15 mouse cellular contexts compared by ENCODE assay signal in genomic region chr11:87720839-87721238, GRCm38 (mm10). TPM values are rescaled to one million over a fixed set of nuclear protein-coding genes. Genes with fewer than 3 reads are reported as not detected.
DNase-seq lines count a peak whose midpoint lies in the region; ATAC-seq lines count a peak whose summit lies in the region.
"Had no signal": no experiment of that assay in that cellular context is flagged by ENCODE, and none has a peak within 500 bp of the region (broad histone marks: within the 10 kb centered on the region; RNA-seq: fewer than 3 reads in every experiment).

No protein-coding gene starts in this region.

- H3K36me3 ChIP-seq in embryonic facial prominence, embryonic 15.5 days: peaks cover 5% of the 10 kb centered on the region
- H3K36me3 ChIP-seq in embryonic facial prominence, embryonic 10.5 days (replicated peaks): peaks cover 4% of the 10 kb centered on the region; the same call in 1 of the 2 replicates
- H3K36me3 ChIP-seq in stomach, embryonic 15.5 days: no peaks in the 10 kb centered on the region
- H3K36me3 ChIP-seq in forebrain, embryonic 15.5 days: no peaks in the 10 kb centered on the region
- H3K36me3 ChIP-seq in midbrain, embryonic 16.5 days (ENCODE audit: control insufficient read depth, insufficient read depth, low read length): no peaks in the 10 kb centered on the region
- H3K36me3 ChIP-seq: hindbrain, embryonic 13.5 days had no signal

- H3K27ac ChIP-seq in embryonic facial prominence, embryonic 15.5 days (replicated peaks): peak overlapping the region; percentile 28; the same call in 1 of the 2 replicates
- H3K27ac ChIP-seq in embryonic facial prominence, embryonic 10.5 days (replicated peaks): no peak overlapping the region
- peak overlapping the region; percentile 44 for H3K27ac ChIP-seq in stomach, embryonic 15.5 days
- no peak overlapping the region for H3K27ac ChIP-seq in forebrain, embryonic 15.5 days (replicated peaks)
- H3K27ac ChIP-seq in midbrain, embryonic 16.5 days (ENCODE audit: low read length): no peak overlapping the region
- H3K27ac ChIP-seq: embryonic facial prominence, embryonic 13.5 days; forebrain, embryonic 13.5 days; hindbrain, embryonic 13.5 days had no signal

- no peak overlapping the region for H3K4me2 ChIP-seq in embryonic facial prominence, embryonic 15.5 days (replicated peaks)
- no peak overlapping the region for H3K4me2 ChIP-seq in stomach, embryonic 15.5 days
- H3K4me2 ChIP-seq in forebrain, embryonic 15.5 days (replicated peaks): no peak overlapping the region
- H3K4me2 ChIP-seq in midbrain, embryonic 16.5 days (ENCODE audit: low read length): no peak overlapping the region
- H3K4me2 ChIP-seq: embryonic facial prominence, embryonic 13.5 days; forebrain, embryonic 13.5 days; heart, embryonic 11.5 days; hindbrain, embryonic 13.5 days had no signal

- no peak for DNase-seq in embryonic facial prominence, embryonic 10.5 days (ENCODE audit: low spot score)
- peak; percentile 68 to 70 for DNase-seq in spleen, postnatal 36 days (ENCODE audit: low spot score in 2 of 2)
- no peak for DNase-seq in spleen, postnatal 4 days (ENCODE audit: low spot score in 2 of 2)
- DNase-seq in right cerebral cortex, postnatal 25 days: no peak
- DNase-seq: adrenal gland, postnatal 10 days; cerebellum, postnatal 36 days; kidney, adult 2 months had no signal

- WGBS in embryonic facial prominence, embryonic 15.5 days: 56% methylated on average over 9 of the region's 9 CpGs
- WGBS in embryonic facial prominence, embryonic 10.5 days: 80% methylated on average over 9 of the region's 9 CpGs
- WGBS in stomach, embryonic 15.5 days: 49% methylated on average over 9 of the region's 9 CpGs
- 87% methylated on average over 9 of the region's 9 CpGs for WGBS in forebrain, embryonic 15.5 days
- 81% methylated on average over 9 of the region's 9 CpGs for WGBS in midbrain, embryonic 16.5 days

- no peaks in the 10 kb centered on the region for H3K9me3 ChIP-seq in embryonic facial prominence, embryonic 15.5 days (replicated peaks)
- H3K9me3 ChIP-seq in embryonic facial prominence, embryonic 10.5 days: no peaks in the 10 kb centered on the region
- no peaks in the 10 kb centered on the region for H3K9me3 ChIP-seq in stomach, embryonic 15.5 days
- no peaks in the 10 kb centered on the region for H3K9me3 ChIP-seq in forebrain, embryonic 15.5 days
- no peaks in the 10 kb centered on the region for H3K9me3 ChIP-seq in midbrain, embryonic 16.5 days (replicated peaks; ENCODE audit: control insufficient read depth, low read length, poor library complexity, severe bottlenecking)
- H3K9me3 ChIP-seq: embryonic facial prominence, embryonic 13.5 days; forebrain, embryonic 13.5 days; hindbrain, embryonic 13.5 days had no signal

- no peak overlapping the region for H3K4me3 ChIP-seq in embryonic facial prominence, embryonic 15.5 days (replicated peaks)
- no peak overlapping the region for H3K4me3 ChIP-seq in embryonic facial prominence, embryonic 10.5 days
- no peak overlapping the region for H3K4me3 ChIP-seq in stomach, embryonic 15.5 days (replicated peaks)
- H3K4me3 ChIP-seq in forebrain, embryonic 15.5 days: no peak overlapping the region
- no peak overlapping the region for H3K4me3 ChIP-seq in midbrain, embryonic 16.5 days (ENCODE audit: low read depth, low read length)
- H3K4me3 ChIP-seq: embryonic facial prominence, embryonic 13.5 days; forebrain, embryonic 13.5 days; hindbrain, embryonic 13.5 days had no signal

- no peaks in the 10 kb centered on the region for H3K27me3 ChIP-seq in embryonic facial prominence, embryonic 15.5 days
- no peaks in the 10 kb centered on the region; the same call in 1 of the 2 replicates for H3K27me3 ChIP-seq in embryonic facial prominence, embryonic 10.5 days (replicated peaks; ENCODE audit: low read depth, poor library complexity, severe bottlenecking)
- H3K27me3 ChIP-seq in stomach, embryonic 15.5 days (replicated peaks): no peaks in the 10 kb centered on the region
- H3K27me3 ChIP-seq in forebrain, embryonic 15.5 days: no peaks in the 10 kb centered on the region
- H3K27me3 ChIP-seq in midbrain, embryonic 16.5 days (ENCODE audit: control insufficient read depth, insufficient read depth, low read depth, low read length): no peaks in the 10 kb centered on the region
- H3K27me3 ChIP-seq: embryonic facial prominence, embryonic 13.5 days; forebrain, embryonic 13.5 days; hindbrain, embryonic 13.5 days had no signal

- ATAC-seq in embryonic facial prominence, embryonic 15.5 days (ENCODE audit: insufficient number of reproducible peaks, low FRiP score, low TSS enrichment, low read depth): no peak
- no peak for ATAC-seq in stomach, embryonic 15.5 days (ENCODE audit: insufficient read depth, low FRiP score, low read depth)
- no peak for ATAC-seq in forebrain, embryonic 15.5 days (replicated peaks)
- no peak for ATAC-seq in midbrain, embryonic 16.5 days
- ATAC-seq: forebrain, embryonic 13.5 days had no signal

- H3K9ac ChIP-seq in embryonic facial prominence, embryonic 15.5 days: no peak overlapping the region
- H3K9ac ChIP-seq in stomach, embryonic 15.5 days: no peak overlapping the region
- no peak overlapping the region for H3K9ac ChIP-seq in forebrain, embryonic 15.5 days (replicated peaks)
- H3K9ac ChIP-seq in midbrain, embryonic 16.5 days (ENCODE audit: low read depth, low read length): no peak overlapping the region
- H3K9ac ChIP-seq: embryonic facial prominence, embryonic 13.5 days; forebrain, embryonic 13.5 days; hindbrain, embryonic 13.5 days had no signal

- H3K4me1 ChIP-seq in embryonic facial prominence, embryonic 15.5 days: peaks cover 5% of the 10 kb centered on the region
- H3K4me1 ChIP-seq in embryonic facial prominence, embryonic 10.5 days: peaks cover 17% of the 10 kb centered on the region
- H3K4me1 ChIP-seq in stomach, embryonic 15.5 days: peaks cover 16% of the 10 kb centered on the region
- H3K4me1 ChIP-seq in forebrain, embryonic 15.5 days: peaks cover 1% of the 10 kb centered on the region; the same call in 1 of the 2 replicates
- H3K4me1 ChIP-seq in midbrain, embryonic 16.5 days (ENCODE audit: control insufficient read depth, insufficient read depth, low read length): no peaks in the 10 kb centered on the region

RNA-seq across cellular contexts. Expression of gene Supt4a, which starts 16.5 kb away (rescaled TPM):
- 158 and 165 TPM in 2 replicates for polyA plus RNA-seq in embryonic facial prominence, embryonic 15.5 days (2015; fragmentation: Nextera tagmentation; extraction: Ambion mirVana)
- 184 and 185 TPM in 2 replicates for polyA plus RNA-seq in embryonic facial prominence, embryonic 10.5 days (2016; fragmentation: Nextera tagmentation; extraction: Ambion mirVana)
- 118 and 127 TPM in 2 replicates for polyA plus RNA-seq in stomach, embryonic 15.5 days (2015; fragmentation: Nextera tagmentation; extraction: Ambion mirVana)
- 160 and 164 TPM in 2 replicates for polyA plus RNA-seq in forebrain, embryonic 15.5 days (2015; fragmentation: Nextera tagmentation; extraction: Ambion mirVana)
- 127 TPM in 2 replicates for polyA plus RNA-seq in midbrain, embryonic 16.5 days (2015; fragmentation: Nextera tagmentation; extraction: Ambion mirVana)

RNA-seq across cellular contexts. Expression of gene Tspoap1, which starts 39.5 kb away (rescaled TPM):
- 4.0 and 5.9 TPM in 2 replicates for polyA plus RNA-seq in embryonic facial prominence, embryonic 15.5 days (2015; fragmentation: Nextera tagmentation; extraction: Ambion mirVana)
- polyA plus RNA-seq in embryonic facial prominence, embryonic 10.5 days (2016; fragmentation: Nextera tagmentation; extraction: Ambion mirVana): 4.0 and 7.0 TPM in 2 replicates
- 2.0 and 2.8 TPM in 2 replicates for polyA plus RNA-seq in stomach, embryonic 15.5 days (2015; fragmentation: Nextera tagmentation; extraction: Ambion mirVana)
- 30.3 and 31.8 TPM in 2 replicates for polyA plus RNA-seq in forebrain, embryonic 15.5 days (2015; fragmentation: Nextera tagmentation; extraction: Ambion mirVana)
- 62.6 and 68.5 TPM in 2 replicates for polyA plus RNA-seq in midbrain, embryonic 16.5 days (2015; fragmentation: Nextera tagmentation; extraction: Ambion mirVana)

RNA-seq across cellular contexts. Expression of gene Rnf43, which starts 58.3 kb away (rescaled TPM):
- 8.7 and 9.2 TPM in 2 replicates for polyA plus RNA-seq in embryonic facial prominence, embryonic 15.5 days (2015; fragmentation: Nextera tagmentation; extraction: Ambion mirVana)
- polyA plus RNA-seq in embryonic facial prominence, embryonic 10.5 days (2016; fragmentation: Nextera tagmentation; extraction: Ambion mirVana): 3.2 and 3.3 TPM in 2 replicates
- polyA plus RNA-seq in stomach, embryonic 15.5 days (2015; fragmentation: Nextera tagmentation; extraction: Ambion mirVana): 14.0 and 14.5 TPM in 2 replicates
- 0.66 and 0.92 TPM in 2 replicates for polyA plus RNA-seq in forebrain, embryonic 15.5 days (2015; fragmentation: Nextera tagmentation; extraction: Ambion mirVana)
- polyA plus RNA-seq in midbrain, embryonic 16.5 days (2015; fragmentation: Nextera tagmentation; extraction: Ambion mirVana): 0.68 and 1.4 TPM in 2 replicates

Comparison
In these comparisons a context has a peak if more than half of its experiments do, and no peak if none do; other contexts are left out.
1. H3K27ac ChIP-seq: peak in embryonic facial prominence, embryonic 15.5 days (single experiment) and stomach, embryonic 15.5 days (single experiment); none in embryonic facial prominence, embryonic 10.5 days (single experiment), forebrain, embryonic 15.5 days (single experiment) and midbrain, embryonic 16.5 days (single experiment).
2. DNase-seq: peak in spleen, postnatal 36 days (2 of 2); none in embryonic facial prominence, embryonic 10.5 days (single experiment), spleen, postnatal 4 days (0 of 2) and right cerebral cortex, postnatal 25 days (single experiment).